Mouse (Mus musculus) heart, embryonic 14.5 days (tissue): ENCODE data around the gene Bcl3. TPM values are rescaled to one million over a fixed set of nuclear protein-coding genes. Genes with fewer than 3 reads are reported as not detected.

Experiments
- ATAC-seq: fragments of 200-750 bp; cut with Nextera tagmentation; 2 replicates; pipeline ENCODE4 v1.8.0; 2017; ENCODE audit warnings: low read depth, moderate TSS enrichment; ENCODE audit not compliant: insufficient number of reproducible peaks, insufficient read depth, low FRiP score
- H3K27ac ChIP-seq, 2 experiments: fragments of 200-500 bp in 1 of 2; fragments of 300-500 bp in 1 of 2; sonication (generic) in 1 of 2; replicated peaks in 1 of 2; 2 replicates each; pipeline ENCODE4 v1.5.1; 2012 to 2014; ENCODE audit warnings: low read depth in 2 of 2, low read length in 2 of 2, control low read depth in 1 of 2, mild to moderate bottlenecking in 1 of 2, mixed read lengths in 1 of 2; ENCODE audit not compliant: control insufficient read depth in 1 of 2, insufficient read depth in 1 of 2
- H3K27me3 ChIP-seq: fragments of 300-500 bp; sonication (generic); 2 replicates; pipeline ENCODE4 v1.6.1; 2014; ENCODE audit warnings: mild to moderate bottlenecking, low read length, control low read depth; ENCODE audit not compliant: control insufficient read depth, insufficient read depth
- H3K36me3 ChIP-seq: fragments of 300-500 bp; sonication (generic); 2 replicates; pipeline ENCODE4 v1.6.1; 2014; ENCODE audit warnings: mild to moderate bottlenecking, control low read depth, low read length, mixed read lengths; ENCODE audit not compliant: control insufficient read depth, insufficient read depth
- H3K4me1 ChIP-seq, 2 experiments: fragments of 200-500 bp in 1 of 2; fragments of 300-500 bp in 1 of 2; sonication (generic) in 1 of 2; 2 replicates each; pipeline ENCODE4 v1.6.1; 2012 to 2014; ENCODE audit warnings: low read length in 2 of 2, control low read depth in 1 of 2, mixed read lengths in 1 of 2; ENCODE audit not compliant: control insufficient read depth in 2 of 2, insufficient read depth in 2 of 2
- H3K4me2 ChIP-seq: fragments of 300-500 bp; sonication (generic); 2 replicates; pipeline ENCODE4 v1.6.1; 2014; ENCODE audit warnings: mild to moderate bottlenecking, low read length
- H3K4me3 ChIP-seq, 2 experiments: fragments of 200-500 bp in 1 of 2; fragments of 300-500 bp in 1 of 2; sonication (generic) in 1 of 2; 2 replicates each; pipeline ENCODE4 v1.5.1; 2012 to 2014; ENCODE audit warnings: low read length in 2 of 2, mild to moderate bottlenecking in 2 of 2, control low read depth in 1 of 2, low read depth in 1 of 2, moderate library complexity in 1 of 2; ENCODE audit not compliant: control insufficient read depth in 1 of 2, insufficient read depth in 1 of 2
- H3K9ac ChIP-seq: fragments of 300-500 bp; sonication (generic); 2 replicates; pipeline ENCODE4 v1.6.1; 2014; ENCODE audit warnings: mild to moderate bottlenecking, low read length
- H3K9me3 ChIP-seq: fragments of 300-500 bp; sonication (generic); 2 replicates; pipeline ENCODE4 v1.6.1; 2016; ENCODE audit warnings: low read length, control low read depth; ENCODE audit not compliant: control insufficient read depth
- WGBS: fragments of 180-500 bp; shearing (Covaris S2); extraction: QIAGEN DNeasy Blood & Tissue Kit; methylation state at CpG from one replicate; pipeline ENCODE4 v1.1.7; 2014; 5-methylcytosine and 5-hydroxymethylcytosine counted together
- polyA plus RNA-seq: library from polyadenylated mRNA; unstranded; fragments of >200 nt; fragmentation: Nextera tagmentation; extraction: Ambion mirVana; gene quantifications from 2 replicates; pipeline ENCODE4 v1.2.1, GENCODE M21; 2014

Bcl3 gene
- polyA plus RNA-seq, 1 experiment from 2014 or later = 1.7 TPM

- peaks cover 22% of the 10 kb centered on the region for H3K27me3 ChIP-seq
- H3K36me3 ChIP-seq = no peaks in the 10 kb centered on the region
- peak overlapping the region; percentile 87; the same call in 1 of the 2 replicates for H3K4me2 ChIP-seq
- H3K27ac ChIP-seq = no peak overlapping the region
- H3K4me3 ChIP-seq = no peak overlapping the region
- peaks cover 16 to 38% of the 10 kb centered on the region in 2 experiments for H3K4me1 ChIP-seq
- ATAC-seq = no peak
- no peaks in the 10 kb centered on the region for H3K9me3 ChIP-seq
- WGBS = 67% methylated on average over 7 of the region's 7 CpGs
- no peak overlapping the region for H3K9ac ChIP-seq
Observed at GRCm38 (mm10) chr7:19821633-19822032, 937 bp downstream of the Bcl3 start.

GRCm38 (mm10) chr7:19820347-19821048 is 2.1 kb downstream of the Bcl3 start:
- H3K4me2 ChIP-seq = no peak overlapping the region
- peaks cover 23 to 47% of the 10 kb centered on the region in 2 experiments for H3K4me1 ChIP-seq
- H3K27me3 ChIP-seq = peaks cover 22% of the 10 kb centered on the region
- no peaks in the 10 kb centered on the region for H3K36me3 ChIP-seq
- WGBS = 69% methylated on average over 3 of the region's 3 CpGs
- H3K9me3 ChIP-seq = no peaks in the 10 kb centered on the region
- no peak overlapping the region for H3K4me3 ChIP-seq
- H3K9ac ChIP-seq = no peak overlapping the region
- no peak for ATAC-seq
- no peak overlapping the region for H3K27ac ChIP-seq

GRCm38 (mm10) chr7:19818875-19819274 is 3.7 kb downstream of the Bcl3 start:
- no peak overlapping the region for H3K4me2 ChIP-seq
- H3K27ac ChIP-seq = no peak overlapping the region
- H3K9ac ChIP-seq = no peak overlapping the region
- 83% methylated on average over 7 of the region's 7 CpGs for WGBS
- peaks cover 18% of the 10 kb centered on the region for H3K27me3 ChIP-seq
- no peaks in the 10 kb centered on the region for H3K36me3 ChIP-seq
- no peak for ATAC-seq
- no peak overlapping the region for H3K4me3 ChIP-seq
- no peaks in the 10 kb centered on the region for H3K9me3 ChIP-seq
- H3K4me1 ChIP-seq = peaks cover 18 to 37% of the 10 kb centered on the region in 2 experiments

GRCm38 (mm10) chr7:19818440-19818839 is 4.1 kb downstream of the Bcl3 start:
- peaks cover 14 to 33% of the 10 kb centered on the region in 2 experiments for H3K4me1 ChIP-seq
- H3K4me3 ChIP-seq = no peak overlapping the region
- H3K9me3 ChIP-seq = no peaks in the 10 kb centered on the region
- no peak overlapping the region for H3K9ac ChIP-seq
- 86% methylated on average over 5 of the region's 5 CpGs for WGBS
- H3K4me2 ChIP-seq = no peak overlapping the region
- no peaks in the 10 kb centered on the region for H3K36me3 ChIP-seq
- peaks cover 18% of the 10 kb centered on the region for H3K27me3 ChIP-seq
- H3K27ac ChIP-seq = no peak overlapping the region
- ATAC-seq = no peak

- Histone ChIP-seq H3K4me3 (peak overlapping the region; percentile 2 to 46; a peak in 3 of 4 replicates), H3K36me3 (no peaks in the 10 kb centered on the region), H3K4me1 (peaks cover 9 to 26% of the 10 kb centered on the region in 2 experiments), H3K9ac (peak overlapping the region; percentile 68; the same call in 1 of the 2 replicates), H3K27ac (peak overlapping the region in 1 of 2 experiments; percentile 10; a peak in 1 of 4 replicates), H3K9me3 (no peaks in the 10 kb centered on the region), H3K27me3 (peaks cover 17% of the 10 kb centered on the region), H3K4me2 (peak overlapping the region; percentile 84)
- 13% methylated on average over 15 of the region's 15 CpGs for WGBS
- 0 out of 2 replicates have a peak, but pooled peaks have one; percentile 14 for ATAC-seq
Observed at GRCm38 (mm10) chr7:19817382-19818105, 5.0 kb downstream of the Bcl3 start.

GRCm38 (mm10) chr7:19816224-19816771 is 6.3 kb downstream of the Bcl3 start:
- Histone ChIP-seq H3K9me3 (no peaks in the 10 kb centered on the region), H3K4me3 (peak overlapping the region; percentile 46 to 53), H3K27ac (peak overlapping the region; percentile 33 to 47; a peak in 1 of 4 replicates), H3K36me3 (no peaks in the 10 kb centered on the region), H3K27me3 (peaks cover 17% of the 10 kb centered on the region), H3K4me2 (peak overlapping the region; percentile 84), H3K9ac (peak overlapping the region; percentile 68), H3K4me1 (peaks cover 9 to 20% of the 10 kb centered on the region in 2 experiments)
- under 1% methylated on average over 28 of the region's 28 CpGs for WGBS
- peak; percentile 60 for ATAC-seq

- ATAC-seq = no peak
- 0 out of 4 replicates have a peak overlapping the region, but pooled peaks have one; percentile 14 to 33 for H3K27ac ChIP-seq
- WGBS = 30% methylated on average over 17 of the region's 17 CpGs
- H3K4me2 ChIP-seq = peak overlapping the region; percentile 84
- peaks cover 22% of the 10 kb centered on the region for H3K27me3 ChIP-seq
- no peaks in the 10 kb centered on the region for H3K9me3 ChIP-seq
- no peaks in the 10 kb centered on the region for H3K36me3 ChIP-seq
- peaks cover 9 to 20% of the 10 kb centered on the region in 2 experiments for H3K4me1 ChIP-seq
- H3K4me3 ChIP-seq = peak overlapping the region; percentile 46 to 53
- H3K9ac ChIP-seq = peak overlapping the region; percentile 68
Observed at GRCm38 (mm10) chr7:19815296-19816223, 7.0 kb downstream of the Bcl3 start.
